8 mouse cellular contexts compared by ENCODE assay signal in genomic region chr4:133307331-133307730, GRCm38 (mm10). TPM values are rescaled to one million over a fixed set of nuclear protein-coding genes. Genes with fewer than 3 reads are reported as not detected.
DNase-seq lines count a peak whose midpoint lies in the region; ATAC-seq and TF ChIP-seq lines count a peak whose summit lies in the region.
"Had no signal": no experiment of that assay in that cellular context is flagged by ENCODE, and none has a peak within 500 bp of the region (broad histone marks: within the 10 kb centered on the region; RNA-seq: fewer than 3 reads in every experiment).

No protein-coding gene starts in this region.

- peaks cover under 1% of the 10 kb centered on the region; the same call in 1 of the 2 replicates for H3K4me1 ChIP-seq in midbrain, embryonic 10.5 days
- H3K4me1 ChIP-seq in midbrain, embryonic 13.5 days (replicated peaks), result peaks cover 2% of the 10 kb centered on the region; the same call in 1 of the 2 replicates
- no peaks in the 10 kb centered on the region for H3K4me1 ChIP-seq in MEL (ENCODE audit: control insufficient read depth in 1 of 2, insufficient read depth in 2 of 2, low read length in 2 of 2)
- no peaks in the 10 kb centered on the region for H3K4me1 ChIP-seq in olfactory bulb, adult 2 months (ENCODE audit: control insufficient read depth, insufficient read depth, low read length)
- H3K4me1 ChIP-seq: hindbrain, embryonic 15.5 days had no signal

- 37% methylated on average over 3 of the region's 3 CpGs for WGBS in midbrain, embryonic 10.5 days
- 37% methylated on average over 3 of the region's 3 CpGs for WGBS in midbrain, embryonic 13.5 days
- 44% methylated on average over 3 of the region's 3 CpGs for WGBS in olfactory bulb, adult 2 months

- peak; percentile 75 to 84 (median 77) for TF ChIP-seq CTCF in MEL (IDR thresholded peaks at IDR 0.05 in 2 of 3, conservative IDR thresholded peaks at IDR 0.05 in 1 of 3; ENCODE audit: control insufficient read depth in 1 of 3, insufficient read depth in 1 of 3, low read depth in 2 of 3, low read length in 3 of 3, poor library complexity in 1 of 3, severe bottlenecking in 1 of 3)
- peak; percentile 67; the same call in 1 of the 2 replicates for TF ChIP-seq CTCF in olfactory bulb, adult 2 months (IDR thresholded peaks at IDR 0.05; ENCODE audit: insufficient read depth, low read depth, low read length)

- peak; percentile 37 for TF ChIP-seq RAD21 in MEL (IDR thresholded peaks at IDR 0.05; ENCODE audit: low read depth, low read length)

- no peak overlapping the region for H3K27ac ChIP-seq in midbrain, embryonic 10.5 days (replicated peaks)
- H3K27ac ChIP-seq in midbrain, embryonic 13.5 days, result no peak overlapping the region
- no peak overlapping the region for H3K27ac ChIP-seq in MEL (ENCODE audit: control insufficient read depth, low read depth, low read length)
- no peak overlapping the region for H3K27ac ChIP-seq in olfactory bulb, adult 2 months (ENCODE audit: insufficient read depth, low read depth, low read length)
- H3K27ac ChIP-seq: hindbrain, embryonic 15.5 days had no signal

- no peak for TF ChIP-seq EP300 in MEL (IDR thresholded peaks at IDR 0.05; ENCODE audit: low read depth in 1 of 2, low read length in 2 of 2)

- peak; percentile 48 for DNase-seq in midbrain, embryonic 10.5 days (ENCODE audit: low spot score)
- peak; percentile 78 for DNase-seq in MEL (ENCODE audit: low read depth, low spot score)
- DNase-seq in brain, adult 2 months (ENCODE audit: low read depth, low spot score), result peak; percentile 79
- DNase-seq in frontal cortex, postnatal 25 days (ENCODE audit: low spot score in 2 of 2), result peak; percentile 40 to 44
- peak; percentile 31 to 46 for DNase-seq in layer of hippocampus, postnatal 14 days (ENCODE audit: low spot score in 2 of 2)

- TF ChIP-seq POLR2A in MEL (IDR thresholded peaks at IDR 0.05; ENCODE audit: control insufficient read depth in 1 of 2, insufficient read depth in 1 of 2, low read depth in 1 of 2, low read length in 2 of 2, poor library complexity in 1 of 2), result no peak
- TF ChIP-seq POLR2A in olfactory bulb, adult 2 months (IDR thresholded peaks at IDR 0.05; ENCODE audit: insufficient read depth, low read depth, low read length), result no peak

- H3K9ac ChIP-seq in midbrain, embryonic 13.5 days (replicated peaks), result no peak overlapping the region
- H3K9ac ChIP-seq in MEL (ENCODE audit: control insufficient read depth, low read depth, low read length, poor library complexity, severe bottlenecking), result no peak overlapping the region
- H3K9ac ChIP-seq: hindbrain, embryonic 15.5 days had no signal

- peaks cover 31% of the 10 kb centered on the region for H3K36me3 ChIP-seq in midbrain, embryonic 10.5 days
- peaks cover 39% of the 10 kb centered on the region for H3K36me3 ChIP-seq in midbrain, embryonic 13.5 days
- no peaks in the 10 kb centered on the region for H3K36me3 ChIP-seq in MEL (ENCODE audit: control insufficient read depth in 1 of 2, insufficient read depth in 2 of 2, low read length in 2 of 2)

- H3K4me3 ChIP-seq in midbrain, embryonic 10.5 days, result no peak overlapping the region
- H3K4me3 ChIP-seq in midbrain, embryonic 13.5 days (replicated peaks), result no peak overlapping the region
- no peak overlapping the region for H3K4me3 ChIP-seq in MEL (ENCODE audit: control insufficient read depth in 1 of 2, insufficient read depth in 1 of 2, low read depth in 2 of 2, low read length in 2 of 2)
- no peak overlapping the region for H3K4me3 ChIP-seq in olfactory bulb, adult 2 months (ENCODE audit: insufficient read depth, low read depth, low read length)
- H3K4me3 ChIP-seq: hindbrain, embryonic 15.5 days had no signal

- H3K9me3 ChIP-seq in midbrain, embryonic 10.5 days (replicated peaks), result no peaks in the 10 kb centered on the region
- H3K9me3 ChIP-seq in midbrain, embryonic 13.5 days, result no peaks in the 10 kb centered on the region
- no peaks in the 10 kb centered on the region for H3K9me3 ChIP-seq in MEL (replicated peaks; ENCODE audit: insufficient read depth, low read length)
- H3K9me3 ChIP-seq: hindbrain, embryonic 15.5 days had no signal

- no peak for ATAC-seq in midbrain, embryonic 13.5 days

- H3K79me2 ChIP-seq in MEL (ENCODE audit: control insufficient read depth, insufficient read depth, low read length, poor library complexity), result no peaks in the 10 kb centered on the region

- no peak overlapping the region for H3K4me2 ChIP-seq in midbrain, embryonic 13.5 days (replicated peaks)
- H3K4me2 ChIP-seq: hindbrain, embryonic 15.5 days had no signal

- H3K27me3 ChIP-seq in midbrain, embryonic 10.5 days (ENCODE audit: low read depth, poor library complexity, severe bottlenecking), result no peaks in the 10 kb centered on the region
- no peaks in the 10 kb centered on the region for H3K27me3 ChIP-seq in midbrain, embryonic 13.5 days
- H3K27me3 ChIP-seq in MEL (ENCODE audit: control insufficient read depth in 1 of 2, insufficient read depth in 2 of 2, low read length in 2 of 2), result no peaks in the 10 kb centered on the region
- H3K27me3 ChIP-seq: hindbrain, embryonic 15.5 days had no signal

TF ChIP-seq in MEL, 35 proteins besides CTCF, POLR2A, EP300 and RAD21:
- TF ChIP-seq ELF1 (IDR thresholded peaks at IDR 0.05; ENCODE audit: low read depth, low read length), result no peak
- peak; percentile 23 for TF ChIP-seq ZC3H11A (IDR thresholded peaks at IDR 0.05; ENCODE audit: low read depth, low read length)
- no peak for TF ChIP-seq POLR2AphosphoS5 (IDR thresholded peaks at IDR 0.05; ENCODE audit: borderline replicate concordance, low read depth, low read length)
- TF ChIP-seq SMC3 (IDR thresholded peaks at IDR 0.05; ENCODE audit: low read depth, low read length), result peak; percentile 63

RNA-seq across cellular contexts. Expression of gene Tmem222, which starts 29.7 kb away (rescaled TPM):
- polyA plus RNA-seq in midbrain, embryonic 10.5 days (2016; fragmentation: Nextera tagmentation; extraction: Ambion mirVana), result 91.9 and 92.2 TPM in 2 replicates
- 103 TPM in 2 replicates for polyA plus RNA-seq in midbrain, embryonic 13.5 days (2015; fragmentation: Nextera tagmentation; extraction: Ambion mirVana)
- total RNA-seq in MEL (2012; rRNA removed), result 45.1 and 51.8 TPM in 2 replicates
- 10 to 100 TPM in 1 of 2 experiments, not detected in 1; 69.2 TPM for polyA plus RNA-seq in MEL (2012; ENCODE audit: insufficient read depth in 1 of 2, insufficient read length in 2 of 2, low read depth in 1 of 2, low replicate concordance in 2 of 2, missing spikeins in 1 of 2)
- total RNA-seq in layer of hippocampus, postnatal 14 days (2021), result 10 to 100 TPM; 78.2 to 78.4 TPM
- polyA plus RNA-seq in olfactory bulb, adult 2 months (2012; ENCODE audit: insufficient read depth, insufficient read length, low replicate concordance, missing spikeins), result not detected in 2 replicates

RNA-seq across cellular contexts. Expression of gene Sytl1, which starts 44.4 kb away (rescaled TPM):
- polyA plus RNA-seq in midbrain, embryonic 10.5 days (2016; fragmentation: Nextera tagmentation; extraction: Ambion mirVana), result 1.3 and 1.5 TPM in 2 replicates
- polyA plus RNA-seq in midbrain, embryonic 13.5 days (2015; fragmentation: Nextera tagmentation; extraction: Ambion mirVana), result 0.40 and 0.66 TPM in 2 replicates
- total RNA-seq in MEL (2012; rRNA removed), result 0.08 TPM in 1 of 2 replicates, not detected in the other
- polyA plus RNA-seq in MEL (2012; ENCODE audit: insufficient read depth in 1 of 2, insufficient read length in 2 of 2, low read depth in 1 of 2, low replicate concordance in 2 of 2, missing spikeins in 1 of 2), result under 1 TPM in 1 of 2 experiments, not detected in 1; 0.31 TPM
- under 1 TPM; 0.19 to 0.44 TPM for total RNA-seq in layer of hippocampus, postnatal 14 days (2021)
- not detected in 2 replicates for polyA plus RNA-seq in olfactory bulb, adult 2 months (2012; ENCODE audit: insufficient read depth, insufficient read length, low replicate concordance, missing spikeins)

RNA-seq across cellular contexts. Expression of gene Wdtc1, which starts 46.0 kb away (rescaled TPM):
- polyA plus RNA-seq in midbrain, embryonic 10.5 days (2016; fragmentation: Nextera tagmentation; extraction: Ambion mirVana), result 19.2 and 20.0 TPM in 2 replicates
- 18.2 and 21.8 TPM in 2 replicates for polyA plus RNA-seq in midbrain, embryonic 13.5 days (2015; fragmentation: Nextera tagmentation; extraction: Ambion mirVana)
- 12.5 and 13.2 TPM in 2 replicates for total RNA-seq in MEL (2012; rRNA removed)
- polyA plus RNA-seq in MEL (2012; ENCODE audit: insufficient read depth in 1 of 2, insufficient read length in 2 of 2, low read depth in 1 of 2, low replicate concordance in 2 of 2, missing spikeins in 1 of 2), result 10 to 100 TPM in 1 of 2 experiments, not detected in 1; 35.3 TPM
- total RNA-seq in layer of hippocampus, postnatal 14 days (2021), result 10 to 100 TPM; 67.8 to 68.9 TPM
- 113 TPM in 1 of 2 replicates, not detected in the other for polyA plus RNA-seq in olfactory bulb, adult 2 months (2012; ENCODE audit: insufficient read depth, insufficient read length, low replicate concordance, missing spikeins)
